Mouse (Mus musculus) ovary, adult 18-20 months (tissue): Measurements from ENCODE around the gene Ctse.

Source experiments
- DNase-seq: peaks from one replicate; pipeline ENCODE4 v3.0.0; 2022; ENCODE audit warnings: low spot score, mixed read lengths

Gene Ctse

DNA sequence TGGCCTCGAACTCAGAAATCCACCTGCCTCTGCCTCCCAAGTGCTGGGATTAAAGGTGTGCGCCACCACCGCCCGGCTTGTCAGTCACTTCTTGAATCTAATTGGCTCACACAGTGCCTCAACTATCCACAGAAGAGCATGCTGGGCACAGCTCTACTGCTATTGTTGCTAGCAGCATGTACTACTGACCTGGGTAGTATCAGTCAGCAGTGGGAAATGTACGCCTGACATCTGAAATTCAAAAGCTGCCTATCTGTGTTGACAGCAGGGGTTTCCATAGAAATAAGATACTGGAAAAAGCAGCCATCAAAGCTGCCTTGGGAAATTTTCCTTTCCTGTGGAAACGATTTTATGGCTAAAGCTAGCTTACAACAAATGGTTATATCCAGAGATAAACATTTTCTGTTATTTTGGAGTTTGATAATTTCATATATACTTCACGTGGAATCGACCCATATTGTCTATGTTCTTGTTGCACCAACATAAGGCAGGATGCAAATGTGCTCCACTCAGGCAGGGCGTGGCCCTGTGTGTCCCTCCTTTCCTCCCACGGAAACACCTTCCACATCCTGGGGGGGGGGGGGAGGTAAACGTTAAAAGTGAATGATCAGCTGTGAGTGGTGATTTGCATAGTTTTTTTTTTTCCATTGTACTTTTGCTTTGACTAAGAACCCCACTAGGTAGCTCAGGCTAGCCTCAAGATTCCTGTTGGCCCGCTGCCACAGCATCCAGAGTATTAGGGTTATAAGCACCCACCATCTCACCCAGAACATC is 14.8 kb downstream of the Ctse start:
- no peak for DNase-seq

DNA sequence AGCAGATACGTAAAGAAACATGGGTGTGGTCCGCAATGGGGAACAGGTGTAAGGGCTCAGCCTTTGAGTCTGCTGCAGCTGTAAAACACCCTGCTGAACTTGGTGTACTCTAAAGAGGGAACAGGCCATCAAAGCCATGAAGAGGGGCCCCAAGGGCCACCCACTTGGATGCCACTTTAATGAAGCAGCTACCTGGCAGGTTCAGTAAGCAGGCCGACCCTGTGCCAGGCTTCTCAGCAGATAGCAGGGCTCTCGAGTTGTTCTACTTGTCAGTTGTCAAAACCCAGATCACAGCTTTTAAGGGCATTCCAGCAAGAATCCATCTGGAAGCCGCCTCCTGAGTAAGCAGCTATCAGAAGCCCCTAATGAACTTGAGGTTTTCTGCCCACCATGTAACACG is 17.5 kb downstream of the Ctse start:
- no peak for DNase-seq

DNA sequence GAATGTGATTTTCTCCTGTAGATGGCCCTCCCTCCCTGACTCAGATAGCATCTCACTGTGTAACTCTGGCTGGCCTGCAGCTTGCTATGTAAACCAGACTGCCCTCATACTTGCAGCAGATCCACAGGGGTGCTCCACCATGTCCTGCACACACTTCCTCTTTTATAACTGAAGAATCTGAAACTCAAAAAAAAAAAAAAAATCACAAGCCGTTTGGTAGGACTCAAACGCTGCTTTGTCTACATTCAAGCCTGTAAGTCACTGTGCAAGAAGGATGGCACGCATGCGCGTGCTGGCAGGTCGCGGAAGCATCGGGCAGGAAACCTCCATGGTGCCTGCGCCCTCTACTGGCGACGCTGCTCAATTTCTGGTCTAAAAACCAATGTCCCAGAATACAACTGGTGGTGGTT is 19.8 kb downstream of the Ctse start:
- DNase-seq: peak; percentile 79

DNA sequence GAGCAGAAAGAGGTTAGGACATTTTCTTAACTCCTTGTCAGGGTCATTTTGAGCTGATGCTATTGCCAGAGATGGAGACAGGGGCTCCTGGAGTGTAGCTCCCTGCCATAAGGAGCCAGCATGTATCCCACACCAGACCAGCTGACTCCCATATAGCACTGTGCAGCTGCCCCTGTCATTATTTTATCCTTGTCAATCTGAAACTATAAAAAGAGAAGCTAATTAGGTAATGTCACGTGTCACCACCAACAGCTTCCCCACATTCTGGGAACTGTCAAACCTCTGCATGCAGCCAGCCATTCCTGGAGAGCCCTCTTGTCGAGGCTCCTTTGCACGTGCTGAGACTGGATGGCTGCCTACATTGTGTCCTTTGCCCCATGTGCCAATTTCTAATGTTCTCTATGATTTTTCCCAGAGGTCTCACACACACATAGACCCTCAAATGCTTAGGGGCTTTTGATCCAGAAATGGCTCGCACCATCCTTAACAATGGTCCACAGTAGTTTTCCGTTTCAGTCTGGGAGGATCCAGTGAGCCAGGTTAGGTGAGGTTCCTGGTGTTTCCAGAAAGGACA is 21.5 kb downstream of the Ctse start:
- DNase-seq: no peak

DNA sequence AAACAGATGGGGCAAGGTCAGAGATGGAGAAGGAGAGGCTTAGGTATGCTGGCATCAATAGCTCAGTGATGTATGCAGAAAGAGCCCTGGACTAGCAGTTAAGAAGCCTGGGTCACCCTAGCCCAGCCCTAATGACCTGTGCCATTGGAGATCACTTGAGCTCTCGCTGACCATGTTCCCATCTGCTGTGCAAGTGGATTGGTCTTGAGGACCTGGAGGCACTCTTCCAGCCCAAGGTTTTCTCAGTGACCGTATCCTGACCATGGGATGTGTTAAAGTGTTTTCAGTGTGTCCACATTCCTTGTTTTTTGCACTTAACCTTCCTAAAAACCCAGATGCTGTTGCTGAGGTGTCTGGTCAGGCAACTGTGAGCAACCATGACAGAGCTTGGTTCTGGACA is 22.2 kb downstream of the Ctse start:
- DNase-seq: no peak

DNA sequence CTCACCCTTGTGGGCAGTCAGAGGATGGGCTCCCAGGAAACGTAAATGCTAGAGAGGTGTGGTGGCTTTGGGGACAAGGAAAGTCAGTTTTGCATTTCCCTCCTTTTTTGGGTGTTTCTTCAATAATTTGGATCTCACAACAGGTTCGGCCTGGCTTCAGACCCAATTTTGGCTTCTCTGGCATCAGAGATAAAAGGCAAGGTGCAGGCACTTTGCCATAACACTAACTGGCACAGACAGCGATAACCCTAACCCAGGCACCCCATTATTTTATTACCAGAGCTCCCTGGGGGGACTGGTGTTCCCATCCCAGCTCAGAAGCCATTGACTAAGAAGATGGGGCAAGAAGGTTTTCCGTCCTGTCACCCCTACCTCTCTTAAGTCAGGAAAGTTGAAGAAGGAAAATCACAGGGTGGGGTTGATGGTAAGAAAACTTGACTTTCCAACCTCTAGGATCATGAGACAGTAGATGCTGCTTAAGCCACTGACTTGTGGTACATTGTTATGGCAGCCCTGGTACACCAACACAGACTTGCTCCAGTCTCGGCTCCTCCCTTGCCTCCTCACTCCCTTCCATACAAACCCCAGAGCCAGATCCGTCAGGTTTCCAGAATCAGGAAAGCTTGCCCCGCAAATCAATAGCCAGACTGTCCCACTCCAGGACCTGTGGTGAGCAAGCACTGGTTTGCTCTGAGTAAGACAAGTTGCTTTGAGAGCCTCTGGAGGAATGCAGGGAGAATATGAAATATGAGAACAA is 22.8 kb downstream of the Ctse start:
- no peak for DNase-seq

DNA sequence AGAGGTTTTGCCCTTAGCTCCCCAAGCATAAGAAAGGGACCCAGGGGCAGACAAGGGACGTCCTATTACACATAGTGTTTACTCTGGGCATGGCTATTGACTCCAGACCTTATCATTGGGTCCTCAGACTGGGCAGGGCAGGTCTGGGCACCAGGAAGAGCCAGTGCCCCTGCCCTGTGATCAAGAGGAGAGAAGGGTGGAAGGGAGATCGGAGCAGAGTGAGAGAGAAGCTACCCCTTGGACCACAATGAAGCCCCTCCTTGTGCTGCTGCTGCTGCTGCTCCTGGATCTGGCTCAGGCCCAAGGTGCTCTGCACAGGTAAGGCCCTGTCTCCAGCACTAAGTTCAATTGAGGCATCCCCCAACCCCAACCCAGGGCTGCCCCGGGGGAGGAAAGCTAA is 23.6 kb downstream of the Ctse start:
- DNase-seq: no peak

DNA sequence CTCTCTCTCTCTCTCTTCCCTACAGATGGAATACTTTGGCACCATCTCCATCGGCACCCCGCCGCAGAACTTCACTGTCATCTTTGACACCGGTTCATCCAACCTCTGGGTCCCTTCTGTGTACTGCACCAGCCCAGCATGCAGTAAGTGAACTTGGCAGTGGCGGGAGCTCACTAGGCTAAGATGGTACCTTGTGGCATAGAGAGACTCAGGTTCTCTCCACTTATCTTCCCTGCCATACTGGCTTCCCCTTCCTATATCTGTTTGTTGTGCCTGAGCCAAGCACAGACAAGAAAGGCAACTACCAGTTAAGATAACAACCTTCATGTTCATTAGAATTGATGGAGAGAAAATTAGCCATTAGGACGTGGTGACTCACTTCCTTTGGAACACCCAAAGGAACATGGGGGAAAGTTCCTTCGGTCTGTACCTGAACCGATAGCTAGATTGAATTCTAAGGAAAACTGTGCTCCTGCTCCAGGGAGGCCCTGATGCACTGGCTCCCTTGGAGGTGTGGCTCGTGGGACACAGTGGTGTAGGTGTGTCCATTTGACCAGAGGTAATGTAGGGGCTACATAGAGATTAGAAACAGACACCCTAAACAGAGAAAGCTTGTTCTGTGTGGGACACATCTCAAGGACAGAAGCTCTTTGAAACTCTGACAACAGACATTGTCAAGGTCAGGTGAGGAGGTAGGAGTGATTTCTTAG is 25.3 kb downstream of the Ctse start:
- no peak for DNase-seq

DNA sequence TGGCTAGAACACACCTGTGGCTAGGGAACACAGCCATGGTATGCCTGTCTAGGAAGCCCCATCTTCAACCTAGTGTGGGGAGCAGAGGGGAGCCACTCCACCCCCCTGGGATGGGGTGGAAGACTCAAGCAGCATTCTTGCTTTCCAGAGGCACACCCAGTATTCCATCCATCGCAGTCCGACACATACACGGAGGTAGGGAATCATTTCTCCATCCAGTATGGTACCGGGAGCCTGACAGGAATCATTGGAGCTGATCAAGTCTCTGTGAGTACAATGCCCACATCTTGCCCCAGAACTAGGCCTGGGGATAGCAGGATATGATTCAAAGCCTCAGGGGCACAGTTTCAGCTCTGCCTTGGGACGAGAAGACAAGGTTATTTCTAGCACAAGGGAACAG is 26.0 kb downstream of the Ctse start:
- no peak for DNase-seq

DNA sequence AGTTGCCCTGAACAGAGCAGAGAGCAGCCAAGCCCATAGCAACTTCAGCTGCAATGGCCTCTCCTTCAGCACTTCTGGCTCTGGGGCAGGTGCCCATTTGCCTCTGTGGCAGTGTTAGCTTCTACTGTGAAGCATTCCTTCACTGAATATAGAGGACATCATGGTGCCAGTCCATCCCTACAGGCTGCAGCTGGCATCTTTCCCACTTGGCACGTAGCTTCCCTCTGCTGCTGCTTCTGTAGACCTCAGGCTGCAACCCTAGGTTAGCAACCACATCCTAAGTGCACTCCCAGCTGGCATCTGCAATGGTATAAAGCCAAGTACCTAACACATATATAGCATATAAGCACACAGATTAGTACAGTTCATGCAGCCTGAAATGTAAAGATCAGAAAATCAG is 27.8 kb downstream of the Ctse start:
- no peak for DNase-seq

DNA sequence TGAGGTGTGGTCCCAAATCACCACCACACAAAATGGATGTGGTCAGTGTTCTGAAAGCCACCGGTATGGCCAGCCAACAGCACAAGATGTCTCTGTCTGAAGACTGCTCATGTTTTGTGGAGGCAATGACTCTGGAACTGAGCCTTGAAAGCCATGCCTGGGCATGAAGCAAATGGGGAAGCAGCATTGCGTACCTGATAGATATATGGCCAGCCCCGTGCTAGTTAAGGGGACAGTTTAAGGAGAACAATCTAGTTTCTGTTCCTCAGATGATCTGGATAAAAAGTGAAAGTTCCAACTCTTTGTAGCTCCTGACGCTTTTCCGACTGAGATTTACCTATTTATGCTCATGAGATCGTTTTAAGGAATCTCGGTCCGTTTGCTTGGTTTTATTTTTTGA is 33.0 kb downstream of the Ctse start:
- no peak for DNase-seq

DNA sequence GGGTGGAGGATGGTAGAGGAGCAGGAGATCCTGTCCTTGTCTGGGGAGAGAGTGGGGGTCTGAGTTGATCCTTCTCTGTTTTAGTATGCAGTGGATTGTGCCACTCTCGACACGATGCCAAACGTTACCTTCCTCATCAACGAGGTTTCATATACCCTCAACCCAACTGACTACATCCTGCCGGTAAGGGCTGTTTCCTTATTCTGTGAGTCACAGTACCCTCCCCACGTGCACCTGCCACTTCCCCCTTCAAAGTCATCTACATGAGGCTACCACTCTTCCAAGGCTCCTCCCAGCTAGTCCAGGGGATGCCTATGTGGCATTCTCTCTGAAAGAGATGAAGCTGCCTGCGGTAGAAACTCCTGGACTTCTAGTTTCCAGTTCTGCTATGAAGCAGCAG is 34.3 kb downstream of the Ctse start:
- no peak for DNase-seq

DNA sequence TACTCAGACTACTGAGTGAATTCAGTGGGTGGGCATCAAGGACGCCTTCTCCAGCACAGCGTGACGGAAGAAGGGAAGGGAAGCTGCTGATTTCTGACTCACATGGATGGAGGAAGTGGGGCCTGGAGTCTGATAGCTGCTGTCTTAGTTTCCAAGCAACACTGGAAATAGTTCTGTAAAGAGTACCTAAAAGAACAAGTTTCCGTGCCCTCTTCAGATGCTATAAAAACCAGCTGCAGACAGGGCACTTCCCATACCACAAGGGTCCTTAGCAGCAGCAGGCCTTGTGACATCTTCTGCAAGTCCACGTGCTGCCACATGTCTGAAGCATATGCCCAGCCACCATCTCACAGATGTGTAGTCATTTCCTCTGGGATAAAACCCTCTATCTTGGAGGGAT is 41.5 kb downstream of the Ctse start:
- DNase-seq: no peak

DNA sequence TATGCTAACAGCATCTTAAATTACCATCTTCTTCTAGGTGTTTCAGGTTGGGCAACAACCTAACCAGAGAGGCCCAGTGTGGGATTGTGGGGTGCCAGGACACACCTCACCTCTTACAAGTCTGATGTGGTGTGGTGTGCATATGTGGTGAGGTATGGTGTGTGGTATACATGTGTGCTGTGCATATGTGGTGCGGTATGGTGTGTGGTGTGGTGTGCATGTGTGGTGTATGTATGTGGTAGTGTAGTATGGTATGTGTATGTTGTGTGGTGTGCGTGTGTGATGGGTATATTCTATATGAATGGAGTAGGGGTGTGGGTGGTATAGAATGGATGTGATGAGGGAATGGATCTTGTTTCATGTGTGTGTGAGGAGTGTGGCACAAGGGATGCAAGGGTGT is 49.6 kb downstream of the Ctse start:
- DNase-seq: no peak

DNA sequence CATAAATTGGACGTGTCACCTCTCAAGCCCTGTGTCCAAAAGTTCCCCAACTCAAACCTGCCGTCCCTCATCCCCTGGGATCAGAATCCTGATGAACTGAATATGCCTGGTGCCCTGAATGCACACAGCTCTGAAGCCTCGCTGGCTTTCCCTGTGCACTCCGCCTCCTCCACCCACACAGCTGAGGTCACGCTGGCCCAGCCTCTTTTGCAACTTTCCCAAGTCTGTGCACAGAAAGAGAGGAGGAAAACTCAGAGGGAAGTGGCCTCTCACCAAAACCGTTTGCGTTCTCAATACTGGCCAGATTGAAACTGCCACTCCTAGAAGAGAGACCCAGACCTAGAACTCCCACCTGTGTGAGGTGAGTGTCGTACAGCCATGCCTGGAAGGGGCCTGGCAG is 50.4 kb downstream of the Ctse start, which contains the start of gene Rab7b:
Gene Rab7b, plus strand, starts transcription at position 221 of the 400 bp plus-strand sequence.
- peak; percentile 67 for DNase-seq

DNA sequence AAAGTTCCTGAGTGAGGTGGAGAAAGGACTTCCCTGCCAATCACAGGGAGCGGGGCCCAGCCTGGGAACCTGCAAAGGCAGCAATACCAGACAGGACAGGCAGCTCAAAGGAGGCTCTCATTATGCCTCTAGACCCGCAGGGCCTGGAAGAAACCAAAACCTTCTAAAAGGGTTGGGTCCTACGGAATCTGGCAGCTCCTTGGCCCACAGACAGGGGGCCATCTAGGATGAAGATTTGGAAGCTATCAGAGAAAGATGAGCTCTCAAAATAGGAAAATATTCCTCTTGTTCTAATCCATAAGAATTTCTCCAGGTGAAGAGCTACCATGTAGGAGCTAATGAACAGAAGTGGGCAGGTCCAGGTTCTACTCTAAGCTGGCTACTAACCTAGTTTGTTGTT is 50.9 kb downstream of the Ctse start:
- DNase-seq: no peak

DNA sequence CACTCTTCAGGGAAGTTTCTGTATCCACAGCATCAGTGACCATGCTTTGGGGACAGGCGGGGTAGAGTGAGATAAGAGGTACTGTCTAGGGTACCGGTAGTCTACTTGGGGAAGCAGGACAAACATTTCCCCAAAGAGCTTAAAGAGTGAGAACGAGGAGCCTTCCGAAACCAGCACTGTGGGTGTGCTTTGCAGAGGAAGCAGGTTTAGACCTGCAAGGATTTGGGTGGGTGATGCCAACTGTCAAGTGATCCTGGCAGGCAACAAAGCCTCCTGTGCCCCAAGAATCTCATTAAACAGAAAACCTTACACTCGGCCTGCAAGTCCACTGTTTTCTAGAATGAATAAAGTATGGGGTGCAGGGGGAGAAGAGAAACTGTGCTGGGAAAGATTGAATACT is 51.8 kb downstream of the Ctse start:
- DNase-seq: no peak

DNA sequence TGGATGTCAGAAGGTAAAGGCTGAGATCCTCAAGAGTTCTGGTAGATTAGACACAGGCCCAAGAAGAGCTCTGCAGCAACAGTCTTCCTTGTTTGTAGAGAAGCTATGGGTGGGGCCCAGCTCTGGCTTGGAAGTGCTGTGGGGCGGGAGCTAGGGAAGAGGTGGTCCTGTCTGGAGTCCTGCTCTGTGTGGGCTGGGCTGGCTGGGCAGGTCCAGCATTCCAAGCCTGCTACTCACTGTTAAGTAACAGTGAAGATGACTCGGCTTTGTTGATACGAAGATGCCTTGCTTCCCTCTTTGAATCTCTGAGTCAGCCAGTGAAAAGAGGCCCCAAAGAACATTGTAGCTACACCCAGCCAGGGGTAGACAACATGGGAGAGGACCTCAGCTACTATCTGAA is 52.3 kb downstream of the Ctse start:
- DNase-seq: peak; percentile 77

DNA sequence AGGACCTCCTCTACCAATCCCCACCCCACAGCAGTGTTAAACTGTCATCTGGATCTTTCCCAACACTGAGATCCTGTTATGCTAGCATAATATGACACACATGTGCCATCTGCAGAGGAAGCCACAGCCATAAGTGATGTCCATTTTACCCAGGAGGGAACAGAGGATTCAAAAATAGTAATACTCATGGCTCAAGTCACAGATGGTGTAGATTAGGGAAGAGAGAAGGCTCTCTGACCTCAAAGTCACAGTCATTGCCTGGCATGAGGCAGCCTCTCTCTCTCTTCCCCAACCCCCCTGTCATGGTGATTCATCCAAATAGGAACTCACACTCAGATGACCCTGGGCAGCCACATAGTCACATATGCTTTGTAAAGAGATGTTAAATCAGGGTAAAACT is 53.2 kb downstream of the Ctse start:
- no peak for DNase-seq

DNA sequence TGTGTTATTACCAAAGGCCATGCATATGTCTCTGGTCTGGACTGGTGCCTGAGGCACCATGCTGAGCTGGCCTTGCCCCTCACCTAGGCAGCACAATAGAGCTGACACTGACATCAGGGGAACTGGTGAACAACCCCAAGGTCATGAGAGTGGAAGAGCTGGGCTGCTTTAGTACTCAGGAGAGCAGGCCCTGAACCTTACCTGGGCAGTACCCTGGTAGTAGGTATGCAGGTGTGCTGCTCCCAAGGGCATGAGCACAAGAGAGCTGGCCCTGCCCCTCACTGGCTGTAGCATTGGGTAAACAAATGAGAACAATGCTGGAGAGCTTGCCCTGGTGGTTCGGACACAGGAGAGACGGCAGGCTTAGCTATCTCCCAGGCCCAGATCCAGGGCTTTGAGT is 57.2 kb downstream of the Ctse start:
- no peak for DNase-seq

DNA sequence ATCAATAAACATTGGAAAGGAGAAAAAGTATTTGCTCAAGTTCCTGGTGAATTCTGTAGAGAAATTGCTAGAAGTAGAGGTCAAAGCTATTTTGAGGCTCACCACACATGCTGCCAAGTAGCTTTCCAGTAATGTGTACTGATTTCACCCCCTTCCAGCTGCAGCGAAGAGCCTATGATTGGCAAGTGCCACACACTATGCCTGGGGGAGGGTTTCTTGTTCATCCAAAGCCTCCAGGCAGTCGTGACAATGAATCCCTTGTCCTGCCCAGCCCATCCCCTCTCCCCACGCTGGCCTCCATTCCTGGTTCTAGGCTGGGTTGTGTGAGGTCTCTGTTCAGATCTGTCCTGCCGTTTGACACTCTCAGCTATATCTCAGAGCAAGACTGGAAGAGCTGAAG is 58.2 kb downstream of the Ctse start:
- no peak for DNase-seq

DNA sequence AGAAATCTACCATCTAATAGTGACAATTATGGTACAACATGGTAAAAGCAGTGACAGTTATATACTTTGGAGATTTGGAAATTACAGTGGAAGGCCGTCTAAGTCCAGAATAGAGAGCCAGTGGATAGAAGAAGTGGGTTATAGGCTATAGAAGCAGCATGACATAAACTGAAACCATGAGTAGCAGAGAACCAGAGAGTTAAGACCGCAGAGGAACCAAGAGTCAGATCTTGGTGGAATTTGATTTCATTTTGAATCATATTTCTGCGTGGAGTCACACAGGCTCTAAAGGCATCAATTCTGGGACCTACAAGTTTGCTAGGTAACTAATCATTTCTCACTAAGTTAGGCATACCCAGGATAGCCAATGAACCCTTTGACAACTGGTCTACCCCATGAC is 60.7 kb downstream of the Ctse start:
- no peak for DNase-seq

DNA sequence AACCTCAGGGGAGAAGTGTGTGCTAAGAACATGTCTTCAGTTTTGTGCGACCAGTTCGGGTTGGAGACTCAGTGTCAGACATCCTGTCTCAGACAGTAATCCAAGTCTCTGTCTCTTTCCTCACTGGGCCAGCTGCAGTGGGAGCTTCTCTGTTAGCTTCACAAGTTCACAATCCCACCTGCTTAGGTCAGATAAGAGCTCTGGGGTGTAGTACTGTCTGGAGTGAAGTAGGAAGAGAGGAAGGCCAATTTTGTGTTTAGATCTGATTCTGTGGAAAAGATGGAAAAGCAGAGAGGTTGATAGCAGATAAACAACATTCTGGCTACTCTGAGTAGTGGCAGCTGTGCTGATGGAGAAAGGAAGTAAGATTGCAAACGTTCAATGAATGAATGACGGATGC is 61.5 kb downstream of the Ctse start:
- DNase-seq: no peak
